Mouse (Mus musculus): Measurements from ENCODE around the gene Tnni3k.
"Not testable (repeated sequence)": the region's sequence is repeated elsewhere in the genome, so short reads cannot be mapped to it uniquely, and the experiment has no call there.

Tnni3k gene

DNA sequence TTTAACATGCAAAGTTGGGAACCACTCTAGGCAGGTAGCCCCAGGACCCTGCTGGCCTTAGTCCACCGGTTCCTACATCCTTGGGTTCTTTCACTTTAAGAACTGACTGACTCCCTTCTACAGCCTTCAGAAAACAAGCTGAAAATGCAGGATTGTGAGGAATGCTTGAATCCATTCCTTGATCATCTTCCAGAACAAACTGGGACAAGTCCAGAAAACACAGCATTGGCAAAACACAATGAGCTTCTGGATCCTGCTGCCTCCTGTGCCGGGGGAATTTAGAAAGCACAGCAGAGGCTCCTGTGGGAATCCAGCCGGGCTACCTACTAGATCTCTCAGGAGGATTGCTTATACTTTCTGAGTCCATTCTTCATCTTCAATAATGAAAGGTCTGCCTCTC lies 229.5 kb downstream of the Tnni3k start:
- no peak for DNase-seq (ENCODE audit: low spot score)

GRCm38 (mm10) chr3:154824713-154825112 lies 230.5 kb downstream of the Tnni3k start:
- DNase-seq (ENCODE audit: low spot score) = no peak

DNA sequence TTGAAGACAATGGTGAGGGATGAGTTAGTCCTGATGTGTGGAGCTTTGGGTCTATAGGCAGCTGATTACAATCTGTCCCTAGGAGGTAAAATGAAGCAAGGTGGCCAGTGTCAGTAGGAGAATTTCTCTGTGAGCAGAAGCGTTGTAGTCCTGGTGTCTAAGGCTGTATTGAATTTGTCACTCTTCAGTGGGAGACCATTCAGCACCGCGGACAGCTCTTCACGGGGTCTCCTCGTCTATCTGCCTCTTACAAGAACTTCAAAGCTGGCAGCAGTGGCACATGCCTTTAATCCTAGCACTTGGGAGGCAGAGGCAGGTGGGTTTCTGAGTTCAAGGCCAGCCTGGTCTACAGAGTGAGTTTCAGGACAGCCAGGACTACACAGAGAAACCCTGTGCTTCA lies 235.5 kb downstream of the Tnni3k start:
- not testable (repeated sequence) for DNase-seq (ENCODE audit: low spot score)

GRCm38 (mm10) chr3:154817732-154818131 lies 237.5 kb downstream of the Tnni3k start:
- DNase-seq (ENCODE audit: low spot score) = no peak

GRCm38 (mm10) chr3:154816801-154817625 lies 238.2 kb downstream of the Tnni3k start:
- DNase-seq (ENCODE audit: low spot score) = no peak

GRCm38 (mm10) chr3:154816231-154816630 lies 239.0 kb downstream of the Tnni3k start:
- no peak for DNase-seq (ENCODE audit: low spot score)

- no peak for DNase-seq (ENCODE audit: low spot score)
These were observed 239.6 kb downstream of the Tnni3k start for GRCm38 (mm10) chr3:154815606-154816005.

DNA sequence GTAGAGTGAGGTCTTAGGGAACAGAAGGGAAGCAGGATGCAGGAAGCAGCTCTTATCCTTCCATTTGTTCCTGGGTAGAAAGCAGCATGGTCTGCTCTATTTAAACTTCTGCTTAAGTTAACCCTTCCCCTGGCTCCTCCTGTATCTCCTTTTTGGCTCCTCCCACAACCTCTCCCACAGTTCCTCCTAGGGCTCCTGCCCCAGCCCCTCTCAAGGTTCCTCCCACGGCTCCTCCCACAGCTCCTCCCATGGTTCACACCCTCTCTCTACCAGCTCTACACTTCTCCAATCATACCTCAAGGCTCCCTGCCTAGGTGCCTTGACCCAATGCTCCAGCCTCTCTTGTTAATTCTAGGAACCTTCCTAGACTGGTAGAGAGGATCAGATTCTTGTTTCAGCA lies 242.3 kb downstream of the Tnni3k start:
- no peak for DNase-seq (ENCODE audit: low spot score)

- no peak for DNase-seq (ENCODE audit: low spot score)
These were observed 243.4 kb downstream of the Tnni3k start for GRCm38 (mm10) chr3:154811833-154812232.

DNA sequence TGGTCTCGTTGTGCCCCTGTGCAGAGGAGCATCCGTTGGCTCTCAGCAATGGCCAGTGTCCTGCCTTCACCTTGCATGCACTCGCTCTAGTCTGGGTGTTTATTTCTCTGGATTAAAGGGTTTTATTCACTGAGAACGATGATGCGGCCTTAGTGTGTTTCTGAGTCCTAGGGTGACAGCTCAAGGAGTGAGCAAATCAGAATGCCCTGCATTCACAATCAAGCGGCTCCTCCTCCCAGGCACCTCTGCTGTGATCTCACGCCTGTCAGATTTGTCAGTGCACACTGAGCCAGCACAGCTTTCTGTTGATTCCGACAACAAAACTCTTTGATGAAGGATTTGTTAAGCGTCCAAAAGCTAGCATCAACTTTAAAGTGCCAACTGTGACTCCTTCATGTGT lies 243.9 kb downstream of the Tnni3k start:
- DNase-seq (ENCODE audit: low spot score) = no peak

GRCm38 (mm10) chr3:154810273-154810870 lies 244.8 kb downstream of the Tnni3k start:
- no peak for DNase-seq (ENCODE audit: low spot score)

GRCm38 (mm10) chr3:154806626-154807025 lies 248.6 kb downstream of the Tnni3k start:
- DNase-seq (ENCODE audit: low spot score) = no peak

GRCm38 (mm10) chr3:154800888-154801429 lies 254.2 kb downstream of the Tnni3k start:
- DNase-seq (ENCODE audit: low spot score) = no peak

- no peak for DNase-seq (ENCODE audit: low spot score)
These were observed 254.8 kb downstream of the Tnni3k start for GRCm38 (mm10) chr3:154800454-154800853.

DNA sequence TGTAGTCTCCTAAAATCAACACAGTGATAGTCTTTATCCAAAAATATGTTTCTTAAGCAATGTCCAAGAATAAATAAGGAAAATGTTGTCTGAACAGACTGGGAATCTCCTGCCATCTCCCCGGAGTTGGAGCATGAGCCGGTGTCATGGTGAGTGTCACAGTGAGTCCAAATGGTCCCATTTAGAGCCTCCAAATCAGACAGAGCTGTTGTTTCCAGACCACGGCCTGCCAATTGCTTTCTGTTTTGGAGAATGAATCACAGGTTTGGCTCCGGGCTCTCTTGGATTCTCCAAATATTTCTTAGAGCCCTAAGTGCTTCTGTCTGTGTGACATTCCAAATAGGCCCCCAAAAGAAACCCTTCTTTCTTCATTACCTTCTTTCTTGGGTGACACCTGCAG lies 256.4 kb downstream of the Tnni3k start:
- no peak for DNase-seq (ENCODE audit: low spot score)

DNA sequence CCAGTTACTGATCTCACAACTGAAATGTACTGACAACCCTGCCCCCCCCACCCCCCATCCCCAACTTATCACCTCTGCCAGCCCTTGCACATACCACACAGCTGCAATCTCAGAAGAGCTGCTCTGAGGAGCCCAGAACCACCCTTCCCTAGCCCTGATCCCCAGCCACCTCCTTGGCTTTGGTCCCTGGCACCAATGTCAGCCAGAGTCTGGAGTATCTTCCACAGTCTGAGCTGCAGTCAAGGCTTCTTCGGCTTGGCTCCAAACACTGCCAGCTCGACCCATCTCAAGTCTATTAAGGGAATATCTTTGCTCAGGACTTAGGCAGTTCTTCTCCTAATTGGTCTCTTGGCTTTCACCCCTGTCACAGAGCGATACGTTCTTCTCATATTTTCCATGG lies 261.6 kb downstream of the Tnni3k start:
- DNase-seq (ENCODE audit: low spot score) = no peak

GRCm38 (mm10) chr3:154787611-154788010 lies 267.6 kb downstream of the Tnni3k start:
- no peak for DNase-seq (ENCODE audit: low spot score)

- no peak for DNase-seq (ENCODE audit: low spot score)
These were observed 268.9 kb downstream of the Tnni3k start for GRCm38 (mm10) chr3:154786354-154786753.

DNA sequence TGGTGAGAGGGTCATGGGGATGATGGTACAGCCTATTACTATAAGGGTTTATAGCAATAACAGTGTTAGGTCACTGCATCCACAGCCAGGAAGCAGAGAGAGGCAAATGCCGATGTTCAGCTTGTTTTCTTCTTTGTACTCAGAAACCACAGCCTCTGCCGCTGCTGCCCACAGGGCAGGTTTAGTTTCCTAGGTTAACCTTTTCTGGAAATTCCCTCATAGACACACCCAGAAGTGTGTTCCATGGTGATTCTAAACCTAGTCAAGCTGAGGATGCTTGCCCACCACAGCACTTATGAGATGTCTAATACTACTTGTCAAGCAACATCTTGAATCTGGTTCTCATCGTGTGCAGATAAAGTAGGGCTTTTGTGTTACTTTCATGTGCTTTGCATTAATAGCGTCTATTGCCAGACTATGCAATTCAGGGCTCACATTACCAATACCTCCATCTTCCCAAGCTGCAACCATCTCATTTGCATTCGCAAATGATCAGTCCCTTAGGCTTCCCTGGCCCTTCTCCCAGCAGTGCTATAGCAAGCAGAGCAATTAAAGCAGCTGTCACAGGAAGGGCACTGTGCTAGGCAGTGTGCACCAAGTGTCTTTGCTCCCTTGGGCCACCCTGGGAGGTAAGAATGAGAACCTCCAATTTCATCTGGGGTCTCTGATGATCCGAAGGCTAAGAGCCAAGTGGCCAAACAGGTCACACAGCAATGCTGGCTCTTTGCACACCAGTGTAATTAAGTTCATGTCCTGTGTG lies 276.2 kb downstream of the Tnni3k start:
- DNase-seq (ENCODE audit: low spot score) = no peak

DNA sequence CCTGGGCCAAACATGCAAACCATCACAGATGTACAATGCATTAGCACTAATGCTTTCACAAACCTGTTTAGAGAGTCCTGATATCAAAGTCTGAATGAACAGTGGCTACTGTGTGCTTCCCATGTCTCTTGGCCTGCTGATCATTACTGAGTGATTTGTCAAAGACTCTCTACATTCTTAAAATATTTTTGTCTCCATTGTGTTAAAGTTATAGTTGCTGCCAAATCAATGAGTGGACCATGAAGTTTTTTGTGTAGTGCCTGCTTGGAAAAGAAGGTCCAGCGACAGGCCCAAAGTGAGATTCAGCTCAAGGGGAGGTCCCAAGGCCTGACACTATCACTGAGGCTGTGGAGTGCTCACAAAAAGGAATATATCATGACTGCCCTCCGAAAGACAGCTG lies 283.6 kb downstream of the Tnni3k start:
- DNase-seq (ENCODE audit: low spot score) = no peak

GRCm38 (mm10) chr3:154766321-154766720 lies 288.9 kb downstream of the Tnni3k start:
- DNase-seq (ENCODE audit: low spot score) = no peak

GRCm38 (mm10) chr3:154764115-154764514 lies 291.1 kb downstream of the Tnni3k start:
- DNase-seq (ENCODE audit: low spot score) = no peak

DNA sequence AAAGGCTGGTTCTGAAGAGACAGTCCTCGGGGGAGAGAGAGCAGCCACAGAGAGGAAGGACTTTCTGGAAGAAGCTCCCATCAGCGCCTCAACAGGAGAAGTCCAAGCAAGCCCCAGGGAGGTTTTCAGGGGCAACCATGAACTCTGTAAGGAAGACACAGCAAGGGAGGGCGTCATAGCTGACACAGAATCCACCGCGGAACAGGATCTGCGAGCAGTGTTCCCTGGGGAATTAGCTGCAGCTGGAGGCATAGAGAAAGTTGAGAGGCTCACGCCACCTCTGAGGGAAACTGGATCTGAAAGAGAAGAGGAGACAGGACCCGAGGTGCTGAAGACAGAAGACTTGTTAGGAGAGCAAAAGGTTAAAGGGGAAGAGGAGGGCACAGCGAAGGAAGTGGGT lies 291.8 kb downstream of the Tnni3k start:
- no peak for DNase-seq (ENCODE audit: low spot score)

Measured in spleen, adult 12 weeks (tissue).